Mouse (Mus musculus): ENCODE data around the gene Disc1. TPM values are rescaled to one million over a fixed set of nuclear protein-coding genes. Genes with fewer than 3 reads are reported as not detected.
A peak's percentile ranks its signal among the peaks of the same experiment; 100 is the strongest.

Gene Disc1
- polyA plus RNA-seq, 1 experiment, result 0.28 TPM

DNA sequence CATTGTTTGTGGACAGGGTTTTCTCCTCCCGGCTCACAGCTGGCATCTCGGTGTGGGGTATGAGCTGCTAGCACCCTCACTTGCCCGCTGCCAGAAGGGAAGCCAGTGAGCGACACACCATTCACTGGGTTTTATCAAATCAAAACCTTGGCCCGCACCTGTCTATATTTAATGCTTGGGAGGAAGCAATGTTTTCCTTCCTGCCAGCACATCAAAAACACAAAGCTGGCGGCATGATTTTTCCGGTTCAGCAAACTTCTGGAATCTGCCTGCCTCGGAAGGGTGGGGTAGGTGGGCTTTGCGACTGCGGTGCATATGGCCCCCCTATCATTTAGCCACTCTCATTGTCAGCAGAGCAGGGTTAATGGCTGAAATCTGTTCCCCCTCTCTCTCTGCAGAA lies 80.9 kb downstream of the Disc1 start:
- no peaks in the 10 kb centered on the region for H3K36me3 ChIP-seq (ENCODE audit: control insufficient read depth, insufficient read depth, low read length)
- H3K27ac ChIP-seq (ENCODE audit: insufficient read depth, low read depth, low read length), result no peak overlapping the region
- H3K4me3 ChIP-seq (ENCODE audit: low read depth, low read length), result no peak overlapping the region
- no peaks in the 10 kb centered on the region for H3K4me1 ChIP-seq (ENCODE audit: control insufficient read depth, insufficient read depth, insufficient read length, low read length)
- H3K27me3 ChIP-seq (ENCODE audit: control insufficient read depth, insufficient read depth, low read length), result no peaks in the 10 kb centered on the region
- TF ChIP-seq POLR2A (IDR thresholded peaks at IDR 0.05; ENCODE audit: low read depth, low read length) (no peak), CTCF (IDR thresholded peaks at IDR 0.05; ENCODE audit: extremely low read depth, insufficient read length, insufficient replicate concordance, low read depth, low read length) (no peak)
- WGBS, result 81% methylated on average over 10 of the region's 10 CpGs

GRCm38 (mm10) chr8:125139689-125140150 lies 85.7 kb downstream of the Disc1 start:
- 89% methylated on average over 13 of the region's 13 CpGs for WGBS
- H3K4me3 ChIP-seq (ENCODE audit: low read depth, low read length), result no peak overlapping the region
- H3K27ac ChIP-seq (ENCODE audit: insufficient read depth, low read depth, low read length), result no peak overlapping the region
- no peak for TF ChIP-seq POLR2A (IDR thresholded peaks at IDR 0.05; ENCODE audit: low read depth, low read length)
- no peaks in the 10 kb centered on the region for H3K36me3 ChIP-seq (ENCODE audit: control insufficient read depth, insufficient read depth, low read length)
- H3K27me3 ChIP-seq (ENCODE audit: control insufficient read depth, insufficient read depth, low read length), result no peaks in the 10 kb centered on the region
- H3K4me1 ChIP-seq (ENCODE audit: control insufficient read depth, insufficient read depth, insufficient read length, low read length), result no peaks in the 10 kb centered on the region

DNA sequence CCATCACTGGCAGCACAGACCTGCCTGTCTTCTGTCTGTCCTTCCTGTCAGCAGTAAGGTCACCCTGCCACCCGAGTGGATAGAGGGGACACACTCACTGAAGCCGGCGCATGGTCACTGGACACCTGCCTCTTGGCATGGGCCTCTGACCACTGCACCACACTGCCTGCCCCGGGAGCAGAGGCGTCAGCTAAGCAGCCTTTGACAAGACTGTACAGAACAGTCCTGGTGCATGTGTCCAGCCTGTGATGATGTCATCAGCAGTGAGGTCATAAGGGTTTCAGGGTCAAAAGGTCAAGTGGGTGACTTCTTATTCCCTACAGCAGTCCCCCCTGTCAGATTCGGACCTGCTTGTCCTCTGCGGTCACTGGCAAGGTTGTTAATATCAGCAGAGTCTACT lies 87.0 kb downstream of the Disc1 start:
- H3K27ac ChIP-seq (ENCODE audit: insufficient read depth, low read depth, low read length), result no peak overlapping the region
- no peaks in the 10 kb centered on the region for H3K4me1 ChIP-seq (ENCODE audit: control insufficient read depth, insufficient read depth, insufficient read length, low read length)
- H3K36me3 ChIP-seq (ENCODE audit: control insufficient read depth, insufficient read depth, low read length), result no peaks in the 10 kb centered on the region
- WGBS, result 82% methylated on average over 7 of the region's 7 CpGs
- no peaks in the 10 kb centered on the region for H3K27me3 ChIP-seq (ENCODE audit: control insufficient read depth, insufficient read depth, low read length)
- H3K4me3 ChIP-seq (ENCODE audit: low read depth, low read length), result no peak overlapping the region
- no peak for TF ChIP-seq CTCF (IDR thresholded peaks at IDR 0.05; ENCODE audit: extremely low read depth, insufficient read length, insufficient replicate concordance, low read depth, low read length)
- TF ChIP-seq POLR2A (IDR thresholded peaks at IDR 0.05; ENCODE audit: low read depth, low read length), result no peak

GRCm38 (mm10) chr8:125156863-125157640 lies 103.1 kb downstream of the Disc1 start:
- no peaks in the 10 kb centered on the region for H3K27me3 ChIP-seq (ENCODE audit: control insufficient read depth, insufficient read depth, low read length)
- H3K36me3 ChIP-seq (ENCODE audit: control insufficient read depth, insufficient read depth, low read length), result no peaks in the 10 kb centered on the region
- H3K27ac ChIP-seq (ENCODE audit: insufficient read depth, low read depth, low read length), result no peak overlapping the region
- TF ChIP-seq CTCF (IDR thresholded peaks at IDR 0.05; ENCODE audit: extremely low read depth, insufficient read length, insufficient replicate concordance, low read depth, low read length) (no peak), POLR2A (IDR thresholded peaks at IDR 0.05; ENCODE audit: low read depth, low read length) (no peak)
- no peaks in the 10 kb centered on the region for H3K4me1 ChIP-seq (ENCODE audit: control insufficient read depth, insufficient read depth, insufficient read length, low read length)
- 80% methylated on average over 20 of the region's 20 CpGs for WGBS
- H3K4me3 ChIP-seq (ENCODE audit: low read depth, low read length), result no peak overlapping the region

- TF ChIP-seq CTCF (IDR thresholded peaks at IDR 0.05; ENCODE audit: extremely low read depth, insufficient read length, insufficient replicate concordance, low read depth, low read length) (no peak), POLR2A (IDR thresholded peaks at IDR 0.05; ENCODE audit: low read depth, low read length) (no peak)
- Histone ChIP-seq H3K27me3 (ENCODE audit: control insufficient read depth, insufficient read depth, low read length) (no peaks in the 10 kb centered on the region), H3K36me3 (ENCODE audit: control insufficient read depth, insufficient read depth, low read length) (no peaks in the 10 kb centered on the region), H3K27ac (ENCODE audit: insufficient read depth, low read depth, low read length) (no peak overlapping the region), H3K4me1 (ENCODE audit: control insufficient read depth, insufficient read depth, insufficient read length, low read length) (peaks cover 2% of the 10 kb centered on the region; the same call in 1 of the 2 replicates), H3K4me3 (ENCODE audit: low read depth, low read length) (no peak overlapping the region)
- 69% methylated on average over 5 of the region's 5 CpGs for WGBS
These were observed 103.6 kb downstream of the Disc1 start for GRCm38 (mm10) chr8:125157641-125158005.

DNA sequence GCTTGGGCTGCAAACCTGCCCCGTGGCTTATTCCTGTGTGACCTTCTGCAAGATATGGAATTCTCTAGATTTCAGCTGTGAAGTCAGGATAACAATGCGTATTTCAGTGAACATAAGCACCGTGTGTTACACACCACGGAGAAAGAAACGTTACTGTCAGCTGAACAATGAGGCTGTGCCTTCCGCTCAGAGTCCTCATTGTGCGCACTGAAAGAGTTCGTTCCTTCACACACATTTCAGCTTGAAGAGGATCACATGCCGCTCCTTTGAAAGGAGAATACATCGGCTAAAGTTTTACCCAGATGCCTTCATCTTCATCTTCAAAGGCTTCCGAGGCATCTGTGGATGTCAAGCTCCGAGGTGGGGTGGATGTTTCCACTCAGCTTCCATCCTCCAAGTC lies 105.4 kb downstream of the Disc1 start:
- 82% methylated on average over 12 of the region's 12 CpGs for WGBS
- Histone ChIP-seq H3K27ac (ENCODE audit: insufficient read depth, low read depth, low read length) (no peak overlapping the region), H3K4me1 (ENCODE audit: control insufficient read depth, insufficient read depth, insufficient read length, low read length) (peaks cover 5% of the 10 kb centered on the region; the same call in 1 of the 2 replicates), H3K27me3 (ENCODE audit: control insufficient read depth, insufficient read depth, low read length) (no peaks in the 10 kb centered on the region), H3K4me3 (ENCODE audit: low read depth, low read length) (no peak overlapping the region), H3K36me3 (ENCODE audit: control insufficient read depth, insufficient read depth, low read length) (no peaks in the 10 kb centered on the region)
- no peak for TF ChIP-seq CTCF (IDR thresholded peaks at IDR 0.05; ENCODE audit: extremely low read depth, insufficient read length, insufficient replicate concordance, low read depth, low read length)
- TF ChIP-seq POLR2A (IDR thresholded peaks at IDR 0.05; ENCODE audit: low read depth, low read length), result no peak

- Histone ChIP-seq H3K27ac (ENCODE audit: insufficient read depth, low read depth, low read length) (peak overlapping the region; percentile 68; the same call in 1 of the 2 replicates), H3K4me1 (ENCODE audit: control insufficient read depth, insufficient read depth, insufficient read length, low read length) (peaks cover 8% of the 10 kb centered on the region; the same call in 1 of the 2 replicates), H3K4me3 (ENCODE audit: low read depth, low read length) (no peak overlapping the region), H3K27me3 (ENCODE audit: control insufficient read depth, insufficient read depth, low read length) (no peaks in the 10 kb centered on the region), H3K36me3 (ENCODE audit: control insufficient read depth, insufficient read depth, low read length) (no peaks in the 10 kb centered on the region)
- no peak for TF ChIP-seq POLR2A (IDR thresholded peaks at IDR 0.05; ENCODE audit: low read depth, low read length)
- TF ChIP-seq CTCF (IDR thresholded peaks at IDR 0.05; ENCODE audit: extremely low read depth, insufficient read length, insufficient replicate concordance, low read depth, low read length), result no peak
- WGBS, result 37% methylated on average over 10 of the region's 10 CpGs
These were observed 109.5 kb downstream of the Disc1 start for GRCm38 (mm10) chr8:125163491-125163890.

All from small intestine, adult 2 months (tissue).